Mouse (Mus musculus) cerebellum, adult 8-10 months (tissue): ENCODE results near the gene Gm9999.

Source experiments
- DNase-seq: peaks from one replicate; pipeline ENCODE4 v3.0.0; 2022

Gm9999 gene

GRCm38 (mm10) chr7:47030517-47031193, 47.3 kb downstream of the Gm9999 start:
- DNase-seq, result no peak

GRCm38 (mm10) chr7:47031371-47031770, 48.0 kb downstream of the Gm9999 start:
- DNase-seq, result no peak

- DNase-seq, result no peak
These were observed 51.5 kb downstream of the Gm9999 start for GRCm38 (mm10) chr7:47034785-47035384.

GRCm38 (mm10) chr7:47035426-47035825, 52.0 kb downstream of the Gm9999 start:
- no peak for DNase-seq
